Mouse (Mus musculus): ENCODE results near the gene Plxnb2.

DNA sequence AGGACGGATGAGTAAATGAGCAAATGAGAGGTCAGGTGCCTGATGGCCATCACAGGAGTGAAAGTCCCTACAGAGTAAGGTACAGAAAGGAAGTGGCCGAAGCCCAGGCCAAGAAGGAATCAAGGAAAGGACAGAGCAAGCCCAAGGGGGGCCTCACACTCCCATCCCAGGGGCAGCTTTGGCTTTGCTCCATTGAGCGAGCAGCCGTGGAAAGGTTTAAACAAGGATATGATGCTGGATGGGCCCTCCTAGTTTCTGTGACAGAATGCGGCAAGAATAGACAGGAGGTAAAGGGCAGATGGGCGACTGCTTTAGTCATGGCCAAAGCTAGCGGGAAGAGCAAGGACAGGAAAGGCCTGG lies 42.6 kb downstream of the Plxnb2 start:
- TF ChIP-seq CTCF (IDR thresholded peaks at IDR 0.05; ENCODE audit: extremely low read depth, insufficient read depth, insufficient read length, insufficient replicate concordance) (no peak), POLR2A (IDR thresholded peaks at IDR 0.05; ENCODE audit: low read depth, low read length) (no peak)

Measured in spleen, adult 2 months (tissue).